Mouse (Mus musculus): ENCODE measurements around the gene Elovl2. TPM values are rescaled to one million over a fixed set of nuclear protein-coding genes. Genes with fewer than 3 reads are reported as not detected.

Gene Elovl2
- polyA plus RNA-seq, 1 experiment: 0.16 TPM

DNA sequence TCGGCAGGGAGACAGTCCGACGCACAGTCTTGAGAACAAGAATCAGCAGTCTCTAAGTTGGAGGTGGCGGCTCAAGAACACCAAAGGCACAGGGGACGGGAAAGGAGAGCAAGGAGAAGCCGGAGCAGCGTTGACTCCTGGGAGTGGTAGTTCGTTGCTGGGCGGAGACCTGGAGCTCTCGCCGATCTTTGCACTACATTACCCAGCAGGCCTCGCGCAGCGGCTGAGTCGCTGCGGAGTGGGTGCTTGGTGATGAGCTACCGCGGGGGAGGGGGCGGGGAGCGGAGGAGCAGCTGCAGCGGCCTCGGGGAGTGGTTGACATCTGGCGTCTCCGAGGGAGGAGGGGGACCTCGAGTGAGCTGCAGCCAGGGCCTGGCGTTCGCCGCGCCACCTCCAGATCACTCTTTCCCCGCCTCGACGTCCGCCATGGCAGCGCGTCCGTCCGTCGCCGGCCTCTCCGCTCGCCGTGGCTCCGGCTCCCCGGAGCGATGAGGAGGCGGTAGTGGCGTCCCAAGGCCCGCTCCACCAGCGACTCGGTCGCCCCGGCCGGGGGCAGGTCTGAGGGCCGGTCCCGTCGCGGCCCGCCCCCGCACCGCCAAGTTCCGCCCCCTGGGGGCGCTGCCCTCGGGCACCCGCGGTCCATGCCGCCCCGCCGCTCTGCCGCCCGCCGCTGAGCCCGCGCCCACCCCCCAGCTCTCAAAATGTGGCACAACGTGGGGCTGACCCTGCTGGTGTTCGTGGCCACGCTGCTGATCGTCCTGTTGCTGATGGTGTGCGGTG is 29.5 kb upstream of the Elovl2 start, which contains the start of gene Smim13:
Smim13 (plus strand) TSS at position 307 of the 780 bp plus-strand sequence.
- under 1% methylated on average over 78 of the region's 78 CpGs for WGBS
- Histone ChIP-seq H3K27ac (ENCODE audit: control insufficient read depth, insufficient read depth, low read length) (peak within 1 kb of the TSS; percentile 87), H3K27me3 (ENCODE audit: control insufficient read depth, insufficient read depth, low read length) (no peaks in the 10 kb centered on the region), H3K4me1 (replicated peaks; ENCODE audit: control insufficient read depth, insufficient read depth, low read length) (peaks cover 6% of the 10 kb centered on the region), H3K36me3 (ENCODE audit: control insufficient read depth, insufficient read depth, low read length) (no peaks in the 10 kb centered on the region), H3K4me3 (ENCODE audit: control insufficient read depth, insufficient read depth, low read length) (peak within 1 kb of the TSS; percentile 76)
- DNase-seq: peak; percentile 94
- TF ChIP-seq CTCF (IDR thresholded peaks at IDR 0.05; ENCODE audit: borderline replicate concordance, control insufficient read depth, extremely low read depth, insufficient read depth, low read length, poor library complexity) (peak; percentile 89; the same call in 1 of the 2 replicates), POLR2A (IDR thresholded peaks at IDR 0.05; ENCODE audit: control insufficient read depth, extremely low read depth, insufficient read depth, low read length, poor library complexity) (no peak; the same call in 1 of the 2 replicates)

GRCm38 (mm10) chr13:41248751-41249520 is 28.7 kb upstream of the Elovl2 start:
- Histone ChIP-seq H3K4me3 (ENCODE audit: control insufficient read depth, insufficient read depth, low read length) (peak overlapping the region; percentile 36), H3K27ac (ENCODE audit: control insufficient read depth, insufficient read depth, low read length) (peak overlapping the region; percentile 87), H3K27me3 (ENCODE audit: control insufficient read depth, insufficient read depth, low read length) (no peaks in the 10 kb centered on the region), H3K4me1 (replicated peaks; ENCODE audit: control insufficient read depth, insufficient read depth, low read length) (peaks cover 9% of the 10 kb centered on the region), H3K36me3 (ENCODE audit: control insufficient read depth, insufficient read depth, low read length) (no peaks in the 10 kb centered on the region)
- 47% methylated on average over 12 of the region's 12 CpGs for WGBS
- peak; percentile 73 for DNase-seq
- TF ChIP-seq POLR2A (IDR thresholded peaks at IDR 0.05; ENCODE audit: control insufficient read depth, extremely low read depth, insufficient read depth, low read length, poor library complexity) (no peak), CTCF (IDR thresholded peaks at IDR 0.05; ENCODE audit: borderline replicate concordance, control insufficient read depth, extremely low read depth, insufficient read depth, low read length, poor library complexity) (no peak)

DNA sequence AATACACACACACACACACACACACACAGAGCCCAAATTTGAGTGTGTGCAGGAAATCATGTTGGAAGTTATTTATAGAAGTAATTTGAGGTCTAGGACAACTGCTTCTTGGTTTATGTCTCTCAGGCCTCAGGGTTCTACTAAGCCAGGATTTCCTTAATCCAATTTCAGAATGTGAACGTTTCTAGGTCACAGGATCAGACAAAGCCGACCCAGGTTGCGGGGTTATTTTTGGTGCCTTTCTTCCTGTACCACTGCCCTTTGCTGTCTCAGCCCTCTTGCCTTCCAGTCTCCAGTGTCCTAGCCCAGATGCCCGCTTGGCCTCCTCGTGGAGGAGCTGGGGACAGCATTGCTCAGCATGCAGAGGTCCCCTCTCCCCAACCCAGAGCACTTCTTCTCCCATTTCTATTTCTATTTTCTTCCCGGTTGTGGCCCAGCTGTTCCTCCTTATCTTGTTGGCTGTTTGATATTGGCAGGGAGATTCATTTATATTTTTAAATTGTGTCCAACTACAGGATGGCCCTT is 24.2 kb upstream of the Elovl2 start:
- Histone ChIP-seq H3K27ac (ENCODE audit: control insufficient read depth, insufficient read depth, low read length) (no peak overlapping the region), H3K4me1 (replicated peaks; ENCODE audit: control insufficient read depth, insufficient read depth, low read length) (peaks cover 6% of the 10 kb centered on the region)
- WGBS: 37% methylated on average over 6 of the region's 6 CpGs

GRCm38 (mm10) chr13:41241557-41241956 is 21.4 kb upstream of the Elovl2 start:
- H3K27me3 ChIP-seq (ENCODE audit: control insufficient read depth, insufficient read depth, low read length): no peaks in the 10 kb centered on the region
- 19% methylated on average over 2 of the region's 2 CpGs for WGBS
- no peak for DNase-seq

More for the DNA sequence above, 24.2 kb upstream of the Elovl2 start:
- H3K4me3 ChIP-seq (ENCODE audit: control insufficient read depth, insufficient read depth, low read length): no peak overlapping the region
- TF ChIP-seq CTCF (IDR thresholded peaks at IDR 0.05; ENCODE audit: borderline replicate concordance, control insufficient read depth, extremely low read depth, insufficient read depth, low read length, poor library complexity) (no peak), POLR2A (IDR thresholded peaks at IDR 0.05; ENCODE audit: control insufficient read depth, extremely low read depth, insufficient read depth, low read length, poor library complexity) (no peak)
- DNase-seq: no peak
- no peaks in the 10 kb centered on the region for H3K36me3 ChIP-seq (ENCODE audit: control insufficient read depth, insufficient read depth, low read length)
- H3K27me3 ChIP-seq (ENCODE audit: control insufficient read depth, insufficient read depth, low read length): no peaks in the 10 kb centered on the region

GRCm38 (mm10) chr13:41238805-41239130 is 18.6 kb upstream of the Elovl2 start:
- no peak overlapping the region for H3K4me3 ChIP-seq (ENCODE audit: control insufficient read depth, insufficient read depth, low read length)
- no peaks in the 10 kb centered on the region for H3K4me1 ChIP-seq (replicated peaks; ENCODE audit: control insufficient read depth, insufficient read depth, low read length)
- 2% methylated on average over 5 of the region's 5 CpGs for whole genome bisulfite sequencing
- DNase-seq: no peak
- no peaks in the 10 kb centered on the region for H3K36me3 ChIP-seq (ENCODE audit: control insufficient read depth, insufficient read depth, low read length)
- H3K27me3 ChIP-seq (ENCODE audit: control insufficient read depth, insufficient read depth, low read length): no peaks in the 10 kb centered on the region
- TF ChIP-seq POLR2A (IDR thresholded peaks at IDR 0.05; ENCODE audit: control insufficient read depth, extremely low read depth, insufficient read depth, low read length, poor library complexity) (no peak), CTCF (IDR thresholded peaks at IDR 0.05; ENCODE audit: borderline replicate concordance, control insufficient read depth, extremely low read depth, insufficient read depth, low read length, poor library complexity) (no peak)
- H3K27ac ChIP-seq (ENCODE audit: control insufficient read depth, insufficient read depth, low read length): no peak overlapping the region

More at GRCm38 (mm10) chr13:41241557-41241956, 21.4 kb upstream of the Elovl2 start:
- no peaks in the 10 kb centered on the region for H3K36me3 ChIP-seq (ENCODE audit: control insufficient read depth, insufficient read depth, low read length)
- H3K4me3 ChIP-seq (ENCODE audit: control insufficient read depth, insufficient read depth, low read length): no peak overlapping the region
- no peak overlapping the region for H3K27ac ChIP-seq (ENCODE audit: control insufficient read depth, insufficient read depth, low read length)
- peaks cover 2% of the 10 kb centered on the region; the same call in 1 of the 2 replicates for H3K4me1 ChIP-seq (replicated peaks; ENCODE audit: control insufficient read depth, insufficient read depth, low read length)
- TF ChIP-seq POLR2A (IDR thresholded peaks at IDR 0.05; ENCODE audit: control insufficient read depth, extremely low read depth, insufficient read depth, low read length, poor library complexity) (no peak), CTCF (IDR thresholded peaks at IDR 0.05; ENCODE audit: borderline replicate concordance, control insufficient read depth, extremely low read depth, insufficient read depth, low read length, poor library complexity) (no peak)

All from thymus, adult 2 months (tissue).